Mouse (Mus musculus) liver, postnatal 0 days (tissue): ENCODE results near the gene Gga3.

Experiments
- CTCF ChIP-seq: sonication (generic); IDR thresholded peaks from 2 replicates; pipeline ENCODE4 v1.5.1; 2016; ENCODE audit warnings: antibody characterized with exemption, low read depth
- EP300 ChIP-seq: IDR thresholded peaks from 2 replicates; pipeline ENCODE4 v1.6.1; 2016; ENCODE audit warnings: antibody characterized with exemption, low read depth, mild to moderate bottlenecking

GRCm38 (mm10) chr11:115634109-115634508, 30.3 kb upstream of the Gga3 start:
- TF ChIP-seq EP300 (no peak), CTCF (no peak)
